Mouse (Mus musculus): ENCODE results near the gene Slc22a15.

- TF ChIP-seq CTCF (IDR thresholded peaks at IDR 0.05) (no peak), EP300 (IDR thresholded peaks at IDR 0.05) (no peak)
These were observed 5.0 kb upstream of the Slc22a15 start for GRCm38 (mm10) chr3:101929105-101929876.
